Comparison of ENCODE assay signal across 18 mouse cellular contexts in the genomic region with DNA sequence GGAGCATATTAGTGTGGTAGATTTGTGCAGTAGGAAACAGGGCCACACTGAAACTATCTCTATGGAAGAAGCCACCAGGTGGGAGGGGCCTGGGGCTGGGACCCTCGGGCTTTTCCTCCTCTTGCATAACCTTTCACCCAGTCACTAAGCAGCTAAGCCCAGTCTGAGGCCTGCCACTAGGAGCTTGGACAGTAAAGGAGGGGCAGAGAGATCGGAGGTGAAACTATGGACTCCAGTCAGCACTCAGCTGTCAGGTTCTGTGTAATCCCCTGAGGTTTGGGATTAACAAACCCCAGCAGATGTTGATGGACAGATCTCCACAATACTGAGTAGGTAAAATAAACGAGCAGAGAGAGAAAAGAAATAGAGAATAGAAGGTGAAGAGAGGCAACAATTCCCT. TPM values are rescaled to one million over a fixed set of nuclear protein-coding genes. Genes with fewer than 3 reads are reported as not detected.
DNase-seq lines count a peak whose midpoint lies in the region; ATAC-seq and TF ChIP-seq lines count a peak whose summit lies in the region.
"Had no signal": no experiment of that assay in that cellular context is flagged by ENCODE, and none has a peak within 500 bp of the region (broad histone marks: within the 10 kb centered on the region; RNA-seq: fewer than 3 reads in every experiment).

No protein-coding gene starts in this region.

- H3K4me2 ChIP-seq in forebrain, embryonic 12.5 days: no peak overlapping the region
- H3K4me2 ChIP-seq in forebrain, embryonic 16.5 days (ENCODE audit: low read length): no peak overlapping the region
- H3K4me2 ChIP-seq in midbrain, embryonic 11.5 days: no peak overlapping the region
- no peak overlapping the region for H3K4me2 ChIP-seq in midbrain, embryonic 13.5 days (replicated peaks)
- no peak overlapping the region for H3K4me2 ChIP-seq in liver, embryonic 12.5 days
- no peak overlapping the region for H3K4me2 ChIP-seq in stomach, postnatal 0 days (replicated peaks; ENCODE audit: low read depth)
- H3K4me2 ChIP-seq: embryonic facial prominence, embryonic 13.5 days; forebrain, embryonic 13.5 days; lung, embryonic 15.5 days; midbrain, embryonic 12.5 days had no signal

- no peak for TF ChIP-seq CTCF in stomach, postnatal 0 days (IDR thresholded peaks at IDR 0.05; ENCODE audit: low read depth)

- no peaks in the 10 kb centered on the region for H3K27me3 ChIP-seq in forebrain, embryonic 12.5 days
- no peaks in the 10 kb centered on the region for H3K27me3 ChIP-seq in forebrain, embryonic 16.5 days (replicated peaks; ENCODE audit: control insufficient read depth, insufficient read depth, low read length)
- H3K27me3 ChIP-seq in midbrain, embryonic 11.5 days (ENCODE audit: control insufficient read depth, insufficient read depth, low read length): no peaks in the 10 kb centered on the region
- no peaks in the 10 kb centered on the region for H3K27me3 ChIP-seq in midbrain, embryonic 13.5 days
- H3K27me3 ChIP-seq in liver, embryonic 12.5 days (replicated peaks): no peaks in the 10 kb centered on the region
- no peaks in the 10 kb centered on the region for H3K27me3 ChIP-seq in stomach, postnatal 0 days (ENCODE audit: control insufficient read depth, insufficient read depth, low read length)
- H3K27me3 ChIP-seq: embryonic facial prominence, embryonic 13.5 days; forebrain, embryonic 13.5 days; lung, embryonic 15.5 days; midbrain, embryonic 12.5 days; neural tube, embryonic 12.5 days had no signal

- ATAC-seq in forebrain, embryonic 12.5 days (ENCODE audit: low FRiP score): no peak
- ATAC-seq in forebrain, embryonic 16.5 days: no peak
- no peak for ATAC-seq in midbrain, embryonic 11.5 days (ENCODE audit: low FRiP score)
- ATAC-seq in midbrain, embryonic 13.5 days: no peak
- 0 out of 2 replicates have a peak, but pooled peaks have one; percentile 36 for ATAC-seq in liver, embryonic 12.5 days
- 0 out of 2 replicates have a peak, but pooled peaks have one; percentile 10 for ATAC-seq in stomach, postnatal 0 days (ENCODE audit: low FRiP score, low TSS enrichment)
- ATAC-seq: forebrain, embryonic 13.5 days had no signal

- WGBS in forebrain, embryonic 12.5 days: 21% methylated on average over 3 of the region's 3 CpGs
- 32% methylated on average over 3 of the region's 3 CpGs for WGBS in forebrain, embryonic 16.5 days
- WGBS in midbrain, embryonic 11.5 days: 12% methylated on average over 3 of the region's 3 CpGs
- WGBS in midbrain, embryonic 13.5 days: 12% methylated on average over 3 of the region's 3 CpGs
- 33% methylated on average over 3 of the region's 3 CpGs for WGBS in liver, embryonic 12.5 days (ENCODE audit: insufficient replicate concordance)
- 37% methylated on average over 3 of the region's 3 CpGs for WGBS in stomach, postnatal 0 days

- peaks cover 35% of the 10 kb centered on the region for H3K4me1 ChIP-seq in forebrain, embryonic 12.5 days
- H3K4me1 ChIP-seq in forebrain, embryonic 16.5 days (replicated peaks; ENCODE audit: control insufficient read depth, insufficient read depth, low read length): peaks cover 19% of the 10 kb centered on the region
- peaks cover 26% of the 10 kb centered on the region for H3K4me1 ChIP-seq in midbrain, embryonic 11.5 days (ENCODE audit: control insufficient read depth, insufficient read depth, low read length)
- peaks cover 34% of the 10 kb centered on the region for H3K4me1 ChIP-seq in midbrain, embryonic 13.5 days (replicated peaks)
- H3K4me1 ChIP-seq in liver, embryonic 12.5 days: peaks cover 82% of the 10 kb centered on the region
- H3K4me1 ChIP-seq in stomach, postnatal 0 days (replicated peaks; ENCODE audit: control insufficient read depth, insufficient read depth): peaks cover 7% of the 10 kb centered on the region; the same call in 1 of the 2 replicates

- H3K9me3 ChIP-seq in forebrain, embryonic 12.5 days: no peaks in the 10 kb centered on the region
- no peaks in the 10 kb centered on the region for H3K9me3 ChIP-seq in forebrain, embryonic 16.5 days (ENCODE audit: control insufficient read depth, low read length)
- H3K9me3 ChIP-seq in midbrain, embryonic 11.5 days (ENCODE audit: control insufficient read depth, low read length): no peaks in the 10 kb centered on the region
- no peaks in the 10 kb centered on the region for H3K9me3 ChIP-seq in midbrain, embryonic 13.5 days
- H3K9me3 ChIP-seq in liver, embryonic 12.5 days (replicated peaks): no peaks in the 10 kb centered on the region
- no peaks in the 10 kb centered on the region for H3K9me3 ChIP-seq in stomach, postnatal 0 days (ENCODE audit: control insufficient read depth, low read length)
- H3K9me3 ChIP-seq: embryonic facial prominence, embryonic 13.5 days; forebrain, embryonic 13.5 days; lung, embryonic 15.5 days; midbrain, embryonic 12.5 days; neural tube, embryonic 12.5 days had no signal

- 0 out of 2 replicates have a peak overlapping the region, but pooled peaks have one; percentile 6 for H3K27ac ChIP-seq in forebrain, embryonic 12.5 days
- no peak overlapping the region for H3K27ac ChIP-seq in forebrain, embryonic 16.5 days (ENCODE audit: low read length)
- no peak overlapping the region for H3K27ac ChIP-seq in midbrain, embryonic 11.5 days (ENCODE audit: low read depth, low read length)
- no peak overlapping the region for H3K27ac ChIP-seq in midbrain, embryonic 13.5 days
- H3K27ac ChIP-seq in liver, embryonic 12.5 days: no peak overlapping the region
- H3K27ac ChIP-seq in stomach, postnatal 0 days (replicated peaks): no peak overlapping the region
- H3K27ac ChIP-seq: embryonic facial prominence, embryonic 13.5 days; forebrain, embryonic 13.5 days; lung, embryonic 15.5 days; midbrain, embryonic 12.5 days; neural tube, embryonic 12.5 days had no signal

- no peak overlapping the region for H3K9ac ChIP-seq in forebrain, embryonic 12.5 days
- H3K9ac ChIP-seq in forebrain, embryonic 16.5 days (replicated peaks; ENCODE audit: low read depth, low read length): no peak overlapping the region
- H3K9ac ChIP-seq in midbrain, embryonic 11.5 days (ENCODE audit: low read length): no peak overlapping the region
- no peak overlapping the region for H3K9ac ChIP-seq in midbrain, embryonic 13.5 days (replicated peaks)
- no peak overlapping the region for H3K9ac ChIP-seq in liver, embryonic 12.5 days
- no peak overlapping the region for H3K9ac ChIP-seq in stomach, postnatal 0 days (ENCODE audit: low read length)
- H3K9ac ChIP-seq: embryonic facial prominence, embryonic 13.5 days; forebrain, embryonic 13.5 days; lung, embryonic 15.5 days; midbrain, embryonic 12.5 days; neural tube, embryonic 12.5 days had no signal

- no peak overlapping the region for H3K4me3 ChIP-seq in forebrain, embryonic 12.5 days (replicated peaks)
- no peak overlapping the region for H3K4me3 ChIP-seq in forebrain, embryonic 16.5 days (replicated peaks; ENCODE audit: low read length)
- H3K4me3 ChIP-seq in midbrain, embryonic 11.5 days (ENCODE audit: low read depth, low read length): no peak overlapping the region
- H3K4me3 ChIP-seq in midbrain, embryonic 13.5 days (replicated peaks): no peak overlapping the region
- H3K4me3 ChIP-seq in liver, embryonic 12.5 days: no peak overlapping the region
- H3K4me3 ChIP-seq in stomach, postnatal 0 days (ENCODE audit: low read depth, low read length): no peak overlapping the region
- H3K4me3 ChIP-seq: embryonic facial prominence, embryonic 13.5 days; forebrain, embryonic 13.5 days; lung, embryonic 15.5 days; midbrain, embryonic 12.5 days; neural tube, embryonic 12.5 days had no signal

- no peaks in the 10 kb centered on the region for H3K36me3 ChIP-seq in forebrain, embryonic 12.5 days (replicated peaks)
- H3K36me3 ChIP-seq in forebrain, embryonic 16.5 days (ENCODE audit: control insufficient read depth, insufficient read depth): no peaks in the 10 kb centered on the region
- H3K36me3 ChIP-seq in midbrain, embryonic 11.5 days (ENCODE audit: control insufficient read depth, insufficient read depth, low read length): no peaks in the 10 kb centered on the region
- H3K36me3 ChIP-seq in midbrain, embryonic 13.5 days: no peaks in the 10 kb centered on the region
- peaks cover 13% of the 10 kb centered on the region; the same call in 1 of the 2 replicates for H3K36me3 ChIP-seq in liver, embryonic 12.5 days
- no peaks in the 10 kb centered on the region for H3K36me3 ChIP-seq in stomach, postnatal 0 days (ENCODE audit: control insufficient read depth, insufficient read depth, low read length)
- H3K36me3 ChIP-seq: embryonic facial prominence, embryonic 13.5 days; lung, embryonic 15.5 days; midbrain, embryonic 12.5 days; neural tube, embryonic 12.5 days had no signal

- DNase-seq in midbrain, embryonic 11.5 days (ENCODE audit: low spot score, missing footprints): peak; percentile 82
- DNase-seq in stomach, postnatal 0 days (ENCODE audit: low spot score): no peak
- DNase-seq in lung, postnatal 10 days: no peak
- no peak for DNase-seq in cerebellum, postnatal 36 days
- DNase-seq: adrenal gland, postnatal 10 days; cerebellum, postnatal 14 days; heart, postnatal 10 days; kidney, postnatal 4 days; left cerebral cortex, postnatal 4 days had no signal

- TF ChIP-seq EP300 in stomach, postnatal 0 days (optimal IDR thresholded peaks at IDR 0.05): no peak

RNA-seq across cellular contexts. Expression of gene Rab8b, which starts 33.1 kb away (rescaled TPM):
- 50.3 and 50.7 TPM in 2 replicates for polyA plus RNA-seq in forebrain, embryonic 12.5 days (2016; fragmentation: Nextera tagmentation; extraction: Ambion mirVana)
- 41.2 and 41.5 TPM in 2 replicates for polyA plus RNA-seq in forebrain, embryonic 16.5 days (2015; fragmentation: Nextera tagmentation; extraction: Ambion mirVana)
- 29.5 and 37.1 TPM in 2 replicates for polyA plus RNA-seq in midbrain, embryonic 11.5 days (2014; fragmentation: Nextera tagmentation; extraction: Ambion mirVana)
- 31.1 and 32.4 TPM in 2 replicates for polyA plus RNA-seq in midbrain, embryonic 13.5 days (2015; fragmentation: Nextera tagmentation; extraction: Ambion mirVana)
- 39.4 and 42.2 TPM in 2 replicates for polyA plus RNA-seq in liver, embryonic 12.5 days (2016; fragmentation: Nextera tagmentation; extraction: Ambion mirVana)
- 9.2 and 9.4 TPM in 2 replicates for polyA plus RNA-seq in stomach, postnatal 0 days (2015; fragmentation: Nextera tagmentation; extraction: Ambion mirVana)

RNA-seq across cellular contexts. Expression of gene Aph1c, which starts 51.8 kb away (rescaled TPM):
- polyA plus RNA-seq in forebrain, embryonic 12.5 days (2016; fragmentation: Nextera tagmentation; extraction: Ambion mirVana): 1.7 and 2.2 TPM in 2 replicates
- 3.1 and 5.9 TPM in 2 replicates for polyA plus RNA-seq in forebrain, embryonic 16.5 days (2015; fragmentation: Nextera tagmentation; extraction: Ambion mirVana)
- 1.5 and 1.7 TPM in 2 replicates for polyA plus RNA-seq in midbrain, embryonic 11.5 days (2014; fragmentation: Nextera tagmentation; extraction: Ambion mirVana)
- polyA plus RNA-seq in midbrain, embryonic 13.5 days (2015; fragmentation: Nextera tagmentation; extraction: Ambion mirVana): 2.1 and 2.8 TPM in 2 replicates
- 0.87 and 1.3 TPM in 2 replicates for polyA plus RNA-seq in liver, embryonic 12.5 days (2016; fragmentation: Nextera tagmentation; extraction: Ambion mirVana)
- 3.0 and 3.2 TPM in 2 replicates for polyA plus RNA-seq in stomach, postnatal 0 days (2015; fragmentation: Nextera tagmentation; extraction: Ambion mirVana)

RNA-seq across cellular contexts. Expression of gene Rps27l, which starts 59.5 kb away (rescaled TPM):
- 588 and 598 TPM in 2 replicates for polyA plus RNA-seq in forebrain, embryonic 12.5 days (2016; fragmentation: Nextera tagmentation; extraction: Ambion mirVana)
- 253 and 289 TPM in 2 replicates for polyA plus RNA-seq in forebrain, embryonic 16.5 days (2015; fragmentation: Nextera tagmentation; extraction: Ambion mirVana)
- polyA plus RNA-seq in midbrain, embryonic 11.5 days (2014; fragmentation: Nextera tagmentation; extraction: Ambion mirVana): 612 and 702 TPM in 2 replicates
- polyA plus RNA-seq in midbrain, embryonic 13.5 days (2015; fragmentation: Nextera tagmentation; extraction: Ambion mirVana): 340 and 349 TPM in 2 replicates
- polyA plus RNA-seq in liver, embryonic 12.5 days (2016; fragmentation: Nextera tagmentation; extraction: Ambion mirVana): 702 and 744 TPM in 2 replicates
- polyA plus RNA-seq in stomach, postnatal 0 days (2015; fragmentation: Nextera tagmentation; extraction: Ambion mirVana): 768 and 843 TPM in 2 replicates

Comparison
In these comparisons a context has a peak if more than half of its experiments do, and no peak if none do; other contexts are left out.
1. ATAC-seq: peak in liver, embryonic 12.5 days (single experiment) and stomach, postnatal 0 days (single experiment); none in forebrain, embryonic 12.5 days (single experiment), forebrain, embryonic 16.5 days (single experiment), midbrain, embryonic 11.5 days (single experiment) and midbrain, embryonic 13.5 days (single experiment).